Mouse (Mus musculus) embryonic facial prominence, embryonic 11.5 days (tissue): Measurements from ENCODE around the gene Rbm18. TPM values are rescaled to one million over a fixed set of nuclear protein-coding genes. Genes with fewer than 3 reads are reported as not detected.
"Not testable (repeated sequence)": the region's sequence is repeated elsewhere in the genome, so short reads cannot be mapped to it uniquely, and the experiment has no call there.

Source experiments
- ATAC-seq: fragments of 200-750 bp; cut with Nextera tagmentation; replicated peaks from 2 replicates; pipeline ENCODE4 v1.8.0; 2017; ENCODE audit warnings: low read depth; ENCODE audit not compliant: insufficient number of reproducible peaks, low FRiP score, low TSS enrichment
- DNase-seq: peaks from one replicate; pipeline ENCODE4 v3.0.0-alpha.2; 2015; ENCODE audit warnings: low spot score
- H3K27ac ChIP-seq: fragments of 300-500 bp; sonication (generic); replicated peaks from 2 replicates; pipeline ENCODE4 v1.5.1; 2014; ENCODE audit warnings: mild to moderate bottlenecking, low read depth, low read length, control low read depth
- H3K27me3 ChIP-seq: fragments of 300-500 bp; sonication (generic); 2 replicates; pipeline ENCODE4 v1.6.1; 2014; ENCODE audit warnings: mild to moderate bottlenecking, low read length, moderate library complexity, mixed read lengths; ENCODE audit not compliant: control insufficient read depth, insufficient read depth
- H3K36me3 ChIP-seq: fragments of 300-500 bp; sonication (generic); replicated peaks from 2 replicates; pipeline ENCODE4 v1.6.1; 2014; ENCODE audit warnings: low read depth, mild to moderate bottlenecking, low read length, moderate library complexity, mixed read lengths; ENCODE audit not compliant: control insufficient read depth, insufficient read depth
- H3K4me1 ChIP-seq: fragments of 300-500 bp; sonication (generic); 2 replicates; pipeline ENCODE4 v1.6.1; 2014; ENCODE audit warnings: low read length, mixed read lengths; ENCODE audit not compliant: control insufficient read depth, insufficient read depth
- H3K4me2 ChIP-seq: fragments of 300-500 bp; sonication (generic); 2 replicates; pipeline ENCODE4 v1.6.1; 2014; ENCODE audit warnings: low read depth, mild to moderate bottlenecking, control low read depth, low read length, moderate library complexity
- H3K4me3 ChIP-seq: fragments of 300-500 bp; sonication (generic); 2 replicates; pipeline ENCODE4 v1.5.1; 2014; ENCODE audit warnings: low read depth, low read length, control low read depth
- H3K9ac ChIP-seq: fragments of 300-500 bp; sonication (generic); replicated peaks from 2 replicates; pipeline ENCODE4 v1.6.1; 2014; ENCODE audit warnings: mild to moderate bottlenecking, control low read depth, low read length
- H3K9me3 ChIP-seq: fragments of 300-500 bp; sonication (generic); replicated peaks from 2 replicates; pipeline ENCODE4 v1.6.1; 2016; ENCODE audit warnings: mild to moderate bottlenecking, low read length, inconsistent platforms, mixed read lengths; ENCODE audit not compliant: control insufficient read depth
- WGBS: fragments of 180-500 bp; shearing (Covaris S2); extraction: QIAGEN DNeasy Blood & Tissue Kit; methylation state at CpG from one replicate; pipeline ENCODE4 v1.1.7; 2014; 5-methylcytosine and 5-hydroxymethylcytosine counted together
- polyA plus RNA-seq: library from polyadenylated mRNA; unstranded; fragments of >200 nt; fragmentation: Nextera tagmentation; extraction: Ambion mirVana; gene quantifications from 2 replicates; pipeline ENCODE4 v1.2.1, GENCODE M21; 2014

Rbm18 gene
- polyA plus RNA-seq: 109 and 114 TPM in 2 replicates

GRCm38 (mm10) chr2:36136300-36136941, at the start of gene Rbm18, which contains the start of gene Mrrf:
TSS of gene Rbm18 (minus strand) at chr2:36136773.
TSS of gene Mrrf (plus strand) at chr2:36136389.
- peak; percentile 91 for DNase-seq
- H3K36me3 ChIP-seq: peaks cover 9% of the 10 kb centered on the region
- WGBS: under 1% methylated on average over 49 of the region's 50 CpGs
- peak within 1 kb of the TSS; percentile 90 for H3K9ac ChIP-seq
- H3K9me3 ChIP-seq: no peaks in the 10 kb centered on the region
- H3K4me1 ChIP-seq: no peaks in the 10 kb centered on the region
- peak; percentile 94 for ATAC-seq
- H3K4me2 ChIP-seq: peak within 1 kb of the TSS; percentile 67
- no peaks in the 10 kb centered on the region for H3K27me3 ChIP-seq
- peak within 1 kb of the TSS; percentile 78 for H3K27ac ChIP-seq
- H3K4me3 ChIP-seq: peak within 1 kb of the TSS; percentile 73

- ATAC-seq (no peak), DNase-seq (no peak)
- WGBS: 82% methylated on average over 6 of the region's 6 CpGs
- no peaks in the 10 kb centered on the region for H3K27me3 ChIP-seq
- H3K9me3 ChIP-seq: no peaks in the 10 kb centered on the region
- no peaks in the 10 kb centered on the region for H3K36me3 ChIP-seq
- H3K4me3 ChIP-seq: no peak overlapping the region
- no peak overlapping the region for H3K27ac ChIP-seq
- no peaks in the 10 kb centered on the region for H3K4me1 ChIP-seq
- H3K4me2 ChIP-seq: no peak overlapping the region
- H3K9ac ChIP-seq: no peak overlapping the region
Observed at GRCm38 (mm10) chr2:36184876-36185275, 48.3 kb upstream of the Rbm18 start.

- H3K9me3 ChIP-seq: no peaks in the 10 kb centered on the region
- no peak for DNase-seq
- no peaks in the 10 kb centered on the region for H3K27me3 ChIP-seq
Observed at GRCm38 (mm10) chr2:36184192-36184591, 47.6 kb upstream of the Rbm18 start.

GRCm38 (mm10) chr2:36183278-36183677, 46.7 kb upstream of the Rbm18 start:
- Histone ChIP-seq H3K36me3 (no peaks in the 10 kb centered on the region), H3K9ac (no peak overlapping the region), H3K9me3 (no peaks in the 10 kb centered on the region), H3K4me3 (no peak overlapping the region), H3K27ac (no peak overlapping the region), H3K4me1 (no peaks in the 10 kb centered on the region), H3K4me2 (no peak overlapping the region), H3K27me3 (no peaks in the 10 kb centered on the region)
- DNase-seq: no peak
- ATAC-seq: no peak
- 85% methylated on average over 2 of the region's 2 CpGs for WGBS

More at GRCm38 (mm10) chr2:36184192-36184591, 47.6 kb upstream of the Rbm18 start:
- Histone ChIP-seq H3K27ac (no peak overlapping the region), H3K4me2 (no peak overlapping the region), H3K4me3 (no peak overlapping the region), H3K9ac (no peak overlapping the region), H3K36me3 (no peaks in the 10 kb centered on the region), H3K4me1 (no peaks in the 10 kb centered on the region)
- WGBS: 95% methylated on average over 2 of the region's 2 CpGs
- no peak for ATAC-seq

GRCm38 (mm10) chr2:36181587-36182368, 45.2 kb upstream of the Rbm18 start:
- H3K4me1 ChIP-seq, H3K4me3 ChIP-seq, ATAC-seq, H3K4me2 ChIP-seq, H3K27me3 ChIP-seq, H3K9me3 ChIP-seq, H3K36me3 ChIP-seq, H3K9ac ChIP-seq, DNase-seq, H3K27ac ChIP-seq: not testable (repeated sequence)
- WGBS: 80% methylated on average over 4 of the region's 4 CpGs

- Histone ChIP-seq H3K36me3 (no peaks in the 10 kb centered on the region), H3K4me2 (no peak overlapping the region), H3K9me3 (no peaks in the 10 kb centered on the region), H3K27me3 (no peaks in the 10 kb centered on the region), H3K4me1 (no peaks in the 10 kb centered on the region), H3K27ac (no peak overlapping the region), H3K9ac (no peak overlapping the region), H3K4me3 (no peak overlapping the region)
- ATAC-seq (no peak), DNase-seq (no peak)
- WGBS: 50% methylated on average over 3 of the region's 3 CpGs
Observed at GRCm38 (mm10) chr2:36179487-36179886, 42.9 kb upstream of the Rbm18 start.

GRCm38 (mm10) chr2:36172574-36172973, 36.0 kb upstream of the Rbm18 start:
- DNase-seq (no peak), ATAC-seq (no peak)
- no peak overlapping the region for H3K9ac ChIP-seq
- no peaks in the 10 kb centered on the region for H3K9me3 ChIP-seq
- 75% methylated on average over 3 of the region's 3 CpGs for WGBS
- no peak overlapping the region for H3K4me2 ChIP-seq
- no peak overlapping the region for H3K27ac ChIP-seq
- H3K4me1 ChIP-seq: no peaks in the 10 kb centered on the region
- H3K27me3 ChIP-seq: no peaks in the 10 kb centered on the region
- no peak overlapping the region for H3K4me3 ChIP-seq
- no peaks in the 10 kb centered on the region for H3K36me3 ChIP-seq

GRCm38 (mm10) chr2:36172136-36172535, 35.6 kb upstream of the Rbm18 start:
- no peaks in the 10 kb centered on the region for H3K27me3 ChIP-seq
- no peak for ATAC-seq
- no peaks in the 10 kb centered on the region for H3K4me1 ChIP-seq
- no peak overlapping the region for H3K9ac ChIP-seq
- H3K27ac ChIP-seq: no peak overlapping the region
- H3K9me3 ChIP-seq: no peaks in the 10 kb centered on the region
- no peak overlapping the region for H3K4me3 ChIP-seq
- DNase-seq: no peak
- H3K4me2 ChIP-seq: no peak overlapping the region
- 71% methylated on average over 4 of the region's 4 CpGs for WGBS
- H3K36me3 ChIP-seq: no peaks in the 10 kb centered on the region
